Mouse (Mus musculus): Measurements from ENCODE around the gene Flrt2.
"Not testable (repeated sequence)": the region's sequence is repeated elsewhere in the genome, so short reads cannot be mapped to it uniquely, and the experiment has no call there.

Gene Flrt2

DNA sequence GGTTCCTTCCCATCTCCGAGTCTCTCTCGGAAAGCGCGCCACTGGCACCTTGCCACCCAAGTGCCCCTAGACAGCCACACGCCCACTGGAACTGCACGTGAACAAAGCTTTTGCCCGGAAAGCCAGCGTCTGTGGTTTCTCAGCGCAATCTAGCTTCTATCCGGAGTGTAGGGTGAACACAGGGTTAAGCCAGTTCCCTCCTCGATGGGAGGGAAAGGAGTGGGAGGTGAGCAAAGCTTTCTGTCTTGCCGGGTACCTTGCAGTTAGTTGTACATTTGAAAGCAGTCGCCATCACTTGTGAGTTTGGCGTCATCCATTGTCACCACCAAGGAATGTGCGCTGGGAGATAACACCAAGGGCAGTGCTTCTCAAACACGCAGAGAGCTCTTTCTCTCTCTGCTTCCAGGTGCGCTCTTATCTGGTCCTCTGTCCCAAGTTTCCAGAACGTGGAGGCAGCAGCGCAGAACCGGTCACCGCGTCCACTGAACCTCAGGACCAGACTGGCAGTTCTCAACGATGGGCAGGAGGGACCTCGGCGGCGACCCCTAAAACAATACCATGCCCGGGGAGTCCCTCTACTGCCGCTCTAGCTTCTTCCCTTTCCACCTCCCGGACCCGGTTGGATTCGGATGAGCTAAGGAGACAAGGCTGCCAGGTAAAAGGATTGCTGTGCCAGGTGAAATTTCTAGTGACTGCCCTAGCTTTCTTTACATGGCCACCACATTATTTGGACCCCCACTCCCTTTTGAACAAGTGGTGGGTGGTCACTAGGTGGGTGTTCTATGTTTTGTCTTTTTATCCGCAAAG lies at the start of gene Flrt2:
TSS of gene Flrt2 (plus strand) at position 266 of the 807 bp plus-strand sequence.
- DNase-seq (ENCODE audit: low spot score) = peak; percentile 52

DNA sequence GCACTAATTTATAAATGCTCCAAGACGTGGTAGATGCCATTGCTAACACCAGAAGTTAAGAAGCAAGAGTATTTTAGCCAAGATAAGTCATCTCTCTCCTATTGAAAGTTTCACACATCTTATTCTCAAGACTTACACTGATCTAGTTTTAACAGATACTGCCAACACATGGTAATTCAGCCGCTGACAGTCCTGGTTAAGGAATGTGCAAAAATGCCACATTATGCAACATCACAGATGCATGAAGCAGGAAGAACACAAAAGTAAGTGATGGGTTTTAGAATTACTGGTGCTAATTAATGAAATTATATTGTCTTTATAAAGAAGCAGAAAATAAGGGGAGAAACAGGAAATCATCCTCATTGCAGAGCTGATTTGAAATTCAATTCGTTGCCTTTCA lies 49.8 kb upstream of the Flrt2 start:
- peak; percentile 3 for DNase-seq (ENCODE audit: low spot score)

DNA sequence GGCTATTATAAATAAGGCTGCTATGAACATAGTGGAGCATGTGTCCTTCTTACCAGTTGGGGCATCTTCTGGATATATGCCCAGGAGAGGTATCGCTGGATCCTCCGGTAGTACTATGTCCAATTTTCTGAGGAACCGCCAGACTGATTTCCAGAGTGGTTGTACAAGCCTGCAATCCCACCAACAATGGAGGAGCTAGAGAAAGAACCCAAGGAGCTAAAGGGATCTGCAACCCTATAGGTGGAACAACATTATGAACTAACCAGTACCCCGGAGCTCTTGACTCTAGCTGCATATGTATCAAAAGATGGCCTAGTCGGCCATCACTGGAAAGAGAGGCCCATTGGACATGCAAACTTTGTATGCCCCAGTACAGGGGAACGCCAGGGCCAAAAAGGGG lies 44.8 kb upstream of the Flrt2 start:
- DNase-seq (ENCODE audit: low spot score) = not testable (repeated sequence)

DNA sequence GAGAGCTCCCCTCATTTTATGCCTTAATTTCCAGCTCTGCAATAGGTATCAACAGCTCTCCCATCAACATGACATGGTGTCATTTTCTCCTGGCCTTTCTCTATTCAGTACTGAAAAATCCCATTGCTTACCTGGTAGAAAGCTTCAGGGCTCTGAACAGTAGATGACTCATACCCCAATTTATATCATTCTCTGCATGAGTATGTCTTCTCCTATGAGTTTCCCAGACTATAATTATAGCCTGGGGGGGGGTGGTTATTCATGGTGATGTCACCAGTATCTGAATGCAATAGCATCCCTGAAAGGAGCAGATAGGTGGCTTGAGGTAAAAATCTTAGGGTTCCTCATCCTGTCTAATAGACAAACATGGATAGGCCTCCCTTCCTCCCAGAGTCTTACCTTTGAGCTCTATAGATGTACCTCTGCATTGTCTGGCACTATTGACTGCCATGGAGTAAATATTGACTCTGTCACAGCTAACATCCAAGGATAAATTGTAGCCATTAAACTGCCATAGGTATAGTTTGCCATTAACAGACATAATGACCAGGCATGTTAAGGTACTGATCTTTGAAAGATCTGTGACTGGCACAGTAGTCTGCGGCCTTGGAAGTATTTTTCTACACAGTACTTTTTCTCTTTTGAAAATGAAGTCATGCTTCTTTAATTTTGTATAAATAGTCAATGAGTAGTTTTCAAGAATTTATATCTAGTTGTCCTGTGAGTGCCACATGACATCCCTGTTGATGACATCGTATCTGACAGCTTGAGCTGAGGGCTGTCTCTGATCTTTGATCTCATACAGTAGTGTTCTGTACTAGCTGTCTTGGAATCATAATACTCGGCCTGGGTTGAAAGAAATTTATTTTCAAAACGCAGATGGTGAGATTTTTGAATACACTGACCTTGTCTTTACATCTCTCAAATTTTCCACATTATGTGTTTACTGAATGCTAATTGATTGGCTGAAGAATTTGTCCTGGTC lies 39.6 kb upstream of the Flrt2 start:
- no peak for DNase-seq (ENCODE audit: low spot score)

DNA sequence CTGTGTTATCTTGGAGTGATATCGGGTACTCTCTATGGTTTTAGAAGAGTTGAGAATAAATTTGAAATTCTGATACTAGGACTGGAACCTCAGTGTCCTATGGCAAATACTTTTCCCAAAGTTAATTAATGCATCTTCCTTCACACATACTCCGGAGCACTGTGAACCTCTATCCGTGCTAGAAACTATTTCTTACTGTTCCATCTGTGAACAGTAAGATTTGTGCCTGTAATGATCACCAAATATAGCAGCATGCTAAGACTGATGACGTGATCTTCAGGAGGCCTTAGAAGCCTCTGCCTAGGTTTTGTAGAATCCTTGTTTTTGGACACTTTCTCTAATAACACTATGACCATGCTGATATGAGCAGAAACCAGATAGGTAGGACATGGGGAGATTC lies 35.4 kb upstream of the Flrt2 start:
- no peak for DNase-seq (ENCODE audit: low spot score)

DNA sequence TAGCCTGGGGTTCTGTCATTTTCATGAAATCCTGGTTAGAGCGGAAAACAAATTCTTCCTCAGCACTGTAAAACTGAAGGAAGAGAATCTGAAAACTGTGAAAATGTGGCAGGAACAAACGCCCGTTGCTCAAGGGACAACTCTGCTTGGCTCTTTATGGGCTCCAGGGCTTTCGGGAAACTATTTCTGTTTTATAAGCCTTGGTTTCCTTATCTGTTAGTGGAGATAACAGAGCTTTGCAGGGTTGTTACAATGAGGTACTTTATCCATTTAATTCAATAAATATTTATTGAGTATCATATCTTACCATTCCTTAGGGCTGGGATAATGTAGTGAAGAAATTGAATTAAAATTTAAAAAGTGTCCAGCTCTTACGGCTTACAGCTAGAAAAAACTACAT lies 24.7 kb upstream of the Flrt2 start:
- DNase-seq (ENCODE audit: low spot score) = no peak

DNA sequence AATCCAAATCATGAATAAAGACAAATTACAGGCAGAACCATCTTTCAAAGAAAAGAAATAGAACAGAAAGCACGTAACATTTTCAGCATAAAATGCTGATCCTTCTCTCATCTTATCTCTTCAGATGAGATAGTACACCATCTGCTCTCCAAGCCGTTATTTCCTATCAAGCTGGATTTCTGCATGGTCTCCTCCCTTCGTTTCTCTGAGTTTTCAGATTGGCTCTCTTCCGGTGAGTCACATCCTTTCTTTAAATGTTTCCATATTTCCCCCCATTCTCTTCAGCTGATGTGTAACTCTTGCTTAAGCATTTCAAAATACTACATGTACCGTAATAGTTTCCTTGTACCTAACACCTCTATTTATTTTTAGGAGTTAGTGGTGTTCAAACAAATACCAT lies 16.3 kb upstream of the Flrt2 start:
- no peak for DNase-seq (ENCODE audit: low spot score)

DNA sequence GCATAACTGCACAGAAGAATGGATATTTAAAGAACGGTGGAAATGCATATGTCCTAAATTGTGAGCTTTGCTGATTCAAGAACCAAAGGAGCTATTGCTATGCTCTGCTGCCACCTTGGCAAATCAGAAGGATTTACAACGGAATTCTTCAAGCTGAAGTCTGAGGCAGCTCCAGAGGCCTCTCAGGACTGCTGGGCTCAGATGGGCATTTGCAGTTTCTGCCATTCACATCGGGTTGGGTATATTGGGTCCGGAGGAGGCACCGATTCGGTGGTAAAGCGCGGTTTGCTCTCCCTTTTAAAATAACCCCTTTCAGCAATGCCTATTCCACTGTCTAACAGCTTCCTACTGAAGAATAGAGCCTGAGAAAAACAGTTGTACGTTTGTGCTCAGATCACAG lies 1.2 kb upstream of the Flrt2 start:
- peak; percentile 78 for DNase-seq (ENCODE audit: low spot score)

DNA sequence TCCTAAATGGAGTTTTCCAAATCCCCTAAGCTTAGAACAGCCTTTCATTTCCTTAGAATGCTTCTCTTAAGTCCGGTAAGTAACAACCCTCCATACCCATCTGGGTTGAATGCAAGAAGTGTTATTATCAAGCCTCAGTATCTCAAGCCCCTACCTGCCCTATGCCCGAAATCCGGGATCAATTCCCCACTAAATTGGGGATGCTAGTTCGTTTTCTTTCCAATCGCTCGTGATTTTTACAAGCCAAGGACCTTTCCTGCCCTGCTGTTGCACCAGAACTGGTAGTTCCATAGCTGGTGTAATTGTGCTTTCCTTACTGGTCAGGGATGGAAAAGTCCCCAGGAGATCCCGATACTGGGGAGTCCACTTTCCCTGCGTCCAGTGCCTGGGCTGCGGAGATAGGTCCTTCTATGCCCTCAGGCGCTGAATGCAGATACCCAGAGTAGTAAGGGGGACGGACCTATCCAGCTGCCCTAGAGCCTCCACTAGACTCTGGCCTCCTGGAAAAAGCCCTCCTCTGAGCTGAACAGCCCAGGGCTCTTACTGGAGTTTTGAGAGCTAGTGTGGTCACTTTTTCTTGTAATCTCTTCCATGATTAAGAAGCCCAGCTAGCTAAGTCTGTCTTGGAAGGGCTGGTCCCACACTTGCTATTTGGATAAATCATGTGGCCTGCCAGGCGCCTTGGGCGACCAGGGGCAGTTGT lies 1.1 kb downstream of the Flrt2 start:
- DNase-seq (ENCODE audit: low spot score) = peak; percentile 49

DNA sequence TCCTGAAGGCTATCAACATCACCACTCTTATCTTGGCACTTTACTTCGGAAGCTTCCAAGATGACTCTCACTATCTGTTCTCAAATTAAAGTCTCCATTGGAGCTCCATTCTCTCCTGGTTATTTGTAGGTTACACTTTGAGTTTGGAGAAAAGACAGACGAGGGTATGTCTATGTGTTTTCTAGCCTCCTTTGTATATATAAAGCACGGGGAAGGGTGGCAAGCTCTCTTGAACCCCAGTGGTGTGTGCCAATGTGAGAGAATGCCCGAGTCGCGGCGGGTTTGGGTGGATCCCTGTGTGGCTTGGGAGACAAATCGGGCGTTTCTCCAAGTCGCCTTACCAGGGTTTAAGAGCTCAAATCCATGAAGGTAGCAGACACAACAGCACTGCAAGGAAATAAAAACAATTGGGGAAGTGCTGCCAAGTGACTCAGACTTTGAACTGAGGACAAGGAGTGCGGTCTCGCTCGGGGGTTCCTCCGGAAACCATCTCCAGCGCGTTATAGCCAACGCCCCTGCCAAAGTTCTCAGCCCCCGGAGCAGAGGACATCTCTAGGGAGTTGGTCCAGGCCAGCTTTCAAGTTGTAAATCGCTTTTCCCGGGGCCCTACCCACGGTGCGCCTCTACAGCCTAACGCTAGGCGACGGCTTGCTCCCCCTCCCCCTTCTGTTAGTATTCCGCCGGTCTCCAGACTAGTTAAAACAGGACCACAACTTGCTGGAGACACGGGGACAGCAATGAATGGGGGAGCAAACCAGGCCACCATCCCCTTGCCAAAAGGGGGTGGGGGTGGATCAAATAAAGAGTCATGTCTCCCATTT lies 1.8 kb downstream of the Flrt2 start:
- peak; percentile 71 for DNase-seq (ENCODE audit: low spot score)

DNA sequence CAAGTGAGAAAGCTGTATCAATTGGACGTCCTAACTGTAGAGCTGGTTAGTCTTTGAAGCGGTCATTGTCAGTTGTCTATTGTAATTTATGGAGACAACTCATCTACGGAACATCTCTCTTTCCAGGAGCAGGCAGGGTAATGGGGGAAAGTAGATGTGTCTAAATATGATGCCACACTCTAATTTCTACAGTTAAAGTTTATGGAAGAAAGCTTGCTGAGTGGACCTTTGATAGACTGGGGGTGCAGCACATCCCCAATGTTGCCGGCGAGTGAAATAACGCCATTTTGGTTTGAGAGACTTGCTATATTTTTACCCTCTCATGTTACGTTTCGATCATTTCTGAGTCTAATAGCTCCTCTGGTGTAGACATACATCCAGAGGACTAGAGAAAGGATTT lies 2.5 kb downstream of the Flrt2 start:
- peak; percentile 52 for DNase-seq (ENCODE audit: low spot score)

DNA sequence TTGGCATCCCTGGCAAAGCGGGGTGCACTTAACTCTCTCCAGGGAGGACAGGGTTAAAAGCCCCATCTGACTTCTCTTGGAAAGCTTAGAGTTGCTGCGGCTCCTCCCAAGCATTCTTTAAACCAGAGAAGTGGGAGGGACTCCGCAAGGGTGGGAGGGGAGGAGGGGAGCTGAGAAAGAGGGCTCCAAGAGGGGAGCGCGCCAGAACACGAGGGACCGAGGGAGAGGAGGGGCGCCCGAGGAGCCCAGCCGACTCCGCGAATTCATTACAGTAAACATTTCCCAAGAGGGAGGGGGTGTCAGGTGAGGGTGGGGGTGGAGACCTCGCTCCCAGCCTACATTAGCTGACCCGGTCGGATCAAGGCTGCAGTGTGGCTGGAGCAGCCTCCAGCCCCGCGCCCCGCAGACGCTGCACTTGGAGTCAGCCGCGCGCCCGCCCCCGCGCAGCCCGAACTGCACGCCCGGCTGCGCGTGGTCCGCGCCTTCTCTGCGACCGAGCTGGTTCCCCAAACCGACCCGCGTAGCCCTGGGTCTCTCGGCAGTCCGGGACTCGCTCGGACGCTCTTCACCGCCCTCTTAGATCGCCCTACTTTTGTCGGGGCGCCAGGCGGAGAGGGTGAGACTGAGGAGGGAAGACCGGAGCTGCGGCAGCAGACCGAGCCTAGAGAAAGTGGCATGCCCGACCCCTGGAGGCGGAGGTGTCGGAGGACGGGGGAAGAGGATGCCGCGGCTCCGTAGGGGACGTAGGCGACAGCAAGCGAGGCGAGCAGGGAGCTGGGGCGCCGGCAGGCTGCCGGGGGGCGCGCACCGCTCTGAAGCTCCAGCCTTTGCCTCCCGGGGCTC lies 3.2 kb downstream of the Flrt2 start:
- peak; percentile 89 for DNase-seq (ENCODE audit: low spot score)

DNA sequence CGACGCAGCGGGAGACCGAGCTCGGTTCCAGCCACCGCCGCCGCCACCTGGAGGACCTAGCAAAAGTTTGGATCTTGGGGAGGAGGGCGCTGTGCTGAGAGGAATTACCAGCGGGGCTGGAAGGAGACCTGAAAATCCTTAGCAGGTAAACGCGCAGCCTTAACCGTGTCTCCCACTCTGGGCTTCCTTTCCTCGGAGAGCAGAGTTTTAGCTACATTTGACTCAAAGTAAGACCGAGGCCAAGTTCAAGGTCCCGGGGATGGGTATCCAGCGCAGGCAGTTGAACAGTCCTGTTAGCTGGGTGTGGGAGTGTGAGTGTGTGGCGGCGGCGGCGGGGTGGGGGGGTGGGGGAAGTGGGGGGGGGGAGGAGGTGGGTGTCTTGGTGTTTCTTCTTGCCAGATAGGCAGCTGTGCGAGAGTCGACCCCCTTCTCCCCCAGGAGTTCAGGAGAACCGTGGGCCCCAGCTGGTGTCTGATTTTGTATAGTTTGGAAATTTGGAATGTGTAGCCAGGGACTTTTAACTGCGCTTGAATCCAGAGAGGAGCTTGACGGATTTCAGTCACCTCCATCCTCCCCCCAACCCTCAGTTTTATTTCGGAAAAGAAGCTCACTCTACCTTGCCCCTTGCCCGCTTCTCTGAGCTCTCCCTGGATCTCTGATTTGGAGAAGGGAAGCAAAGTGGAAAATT lies 4.0 kb downstream of the Flrt2 start:
- peak; percentile 38 for DNase-seq (ENCODE audit: low spot score)

DNA sequence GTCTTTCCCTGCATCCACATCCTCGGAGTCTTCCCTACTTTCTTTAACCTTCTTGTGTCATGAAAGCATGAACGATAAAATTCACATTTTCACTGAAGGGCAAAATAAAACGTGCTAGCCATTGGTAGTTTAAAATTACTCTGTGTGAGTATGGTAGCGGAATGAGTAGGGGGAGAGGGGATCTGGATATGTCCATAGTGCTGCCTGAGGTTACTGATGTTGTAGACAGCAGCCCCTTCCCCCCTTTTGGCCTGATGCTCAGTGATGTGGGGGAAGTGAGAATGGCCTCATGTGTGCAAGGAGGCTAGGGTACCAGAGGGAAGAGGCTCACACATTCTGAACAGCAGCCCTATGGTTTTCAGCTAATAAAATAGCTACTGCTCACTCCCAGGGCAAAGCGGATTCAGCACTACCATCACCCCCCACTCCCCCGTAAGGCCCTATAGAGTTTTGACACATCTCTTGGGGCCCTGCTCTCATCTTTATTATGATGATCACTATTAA lies 4.5 kb downstream of the Flrt2 start:
- DNase-seq (ENCODE audit: low spot score) = peak; percentile 53

DNA sequence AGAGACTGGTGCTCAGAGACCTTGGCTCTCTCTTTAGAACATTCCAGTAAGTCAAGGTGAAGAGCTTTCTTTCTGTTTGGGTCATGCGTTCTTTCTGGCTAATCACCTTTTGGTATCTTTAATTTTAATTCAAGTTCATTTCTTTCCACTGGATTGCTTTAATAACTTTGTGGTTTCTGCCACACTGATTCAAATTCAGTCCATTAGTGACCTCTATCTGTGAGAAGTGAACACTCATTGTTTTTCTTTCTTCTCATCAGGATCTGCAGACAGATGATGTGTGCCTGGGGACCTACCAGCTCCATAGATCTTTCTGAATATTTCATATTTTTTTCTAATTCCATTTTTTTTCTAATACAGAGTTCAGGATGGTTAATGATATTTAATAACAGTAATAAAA lies 6.5 kb downstream of the Flrt2 start:
- peak; percentile 50 for DNase-seq (ENCODE audit: low spot score)

DNA sequence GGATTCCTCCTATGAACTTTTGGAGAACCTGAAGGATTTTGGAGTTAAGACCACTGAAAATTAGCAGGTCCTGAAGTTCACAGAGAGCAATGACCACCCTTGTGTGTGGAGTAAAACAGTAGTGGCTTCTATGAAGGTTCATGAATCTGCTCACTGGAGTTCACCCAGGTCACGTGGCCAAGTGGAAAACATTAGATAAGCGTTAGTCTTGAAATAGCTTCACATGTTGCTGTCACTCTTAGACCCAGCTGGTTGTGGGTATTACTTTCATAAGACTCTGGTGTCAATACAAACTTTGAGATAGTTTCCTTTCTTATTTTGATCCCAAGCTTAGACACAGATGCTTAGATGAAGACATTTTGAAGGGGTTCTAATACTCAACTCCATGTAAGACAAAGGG lies 8.7 kb downstream of the Flrt2 start:
- DNase-seq (ENCODE audit: low spot score) = no peak

DNA sequence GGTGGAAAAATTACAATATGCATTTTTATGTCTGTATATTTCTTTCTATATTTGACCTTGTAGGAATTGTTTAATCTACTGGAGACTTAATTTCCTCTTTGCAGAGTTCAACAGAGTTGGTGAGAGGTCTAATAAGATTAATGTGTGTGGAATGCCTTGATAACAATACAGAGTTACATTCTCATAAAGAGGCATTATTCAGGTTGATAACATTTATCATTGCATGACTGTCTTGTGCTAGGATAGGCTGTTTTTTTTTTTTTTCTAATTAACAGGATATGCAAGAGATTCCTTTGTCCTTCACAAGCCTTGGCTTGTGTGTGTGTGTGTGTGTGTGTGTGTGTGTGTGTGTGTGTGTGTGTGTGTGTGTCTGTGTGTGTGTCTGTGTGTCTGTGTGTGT lies 9.6 kb downstream of the Flrt2 start:
- DNase-seq (ENCODE audit: low spot score) = no peak

DNA sequence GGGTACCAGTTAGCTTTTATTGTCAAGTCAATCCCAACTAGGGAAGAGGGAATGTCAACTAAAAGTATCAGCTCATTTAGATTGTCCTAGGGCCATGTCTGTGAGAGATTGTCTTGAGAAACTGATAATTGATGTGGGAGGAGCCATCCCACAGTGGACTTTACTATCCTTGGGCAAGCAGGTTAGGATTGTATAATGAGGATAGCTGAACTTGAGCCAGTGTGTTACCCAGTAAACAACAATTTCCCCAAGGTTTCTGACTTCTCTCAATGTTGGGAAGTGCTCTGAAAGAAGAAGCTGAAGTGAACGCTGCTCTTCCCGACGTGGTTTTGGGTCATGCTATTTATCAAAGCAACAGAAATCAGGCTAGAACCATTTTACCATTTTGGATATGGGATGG lies 13.0 kb downstream of the Flrt2 start:
- no peak for DNase-seq (ENCODE audit: low spot score)

DNA sequence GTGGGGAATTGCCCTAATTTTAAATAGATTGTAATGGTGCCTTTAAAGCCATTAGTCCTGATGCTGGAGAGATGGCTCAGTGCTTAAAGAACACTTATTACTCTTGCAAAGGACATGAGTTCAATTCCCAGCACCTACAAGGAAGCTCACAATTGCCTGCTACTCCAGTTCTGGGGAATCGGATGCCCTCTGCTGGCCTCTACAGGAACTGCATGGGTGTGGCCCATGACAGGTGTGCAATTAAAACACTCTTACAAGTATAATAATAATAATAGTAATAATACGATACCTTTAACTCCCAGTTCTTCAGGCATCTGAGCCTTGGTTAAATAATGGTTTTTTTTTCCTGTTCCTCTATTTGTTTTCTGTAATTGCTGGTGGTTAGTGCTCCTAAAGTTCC lies 31.2 kb downstream of the Flrt2 start:
- DNase-seq (ENCODE audit: low spot score) = no peak

DNA sequence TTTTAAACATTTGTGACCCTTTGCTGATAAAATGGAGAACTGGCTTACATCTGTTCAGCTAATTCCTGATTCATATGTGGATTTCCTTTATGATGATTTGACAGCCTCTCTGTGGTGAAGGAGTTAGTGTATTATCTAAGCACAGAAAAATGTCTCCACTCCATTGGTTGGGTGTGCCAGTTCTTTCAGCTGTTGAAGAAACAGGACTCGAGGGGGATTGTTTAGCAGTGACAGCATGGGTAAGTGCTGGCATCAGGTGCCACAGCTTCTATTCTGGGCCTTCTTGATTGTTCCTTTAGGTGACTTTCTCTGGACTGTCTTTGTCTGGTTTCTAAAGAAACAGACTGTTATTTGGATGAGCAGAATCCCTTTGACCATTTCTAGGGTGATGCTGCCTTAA lies 42.0 kb downstream of the Flrt2 start:
- DNase-seq (ENCODE audit: low spot score) = no peak

All from retina, embryonic 14.5 days (tissue).